Mouse (Mus musculus): ENCODE results near the gene Os9. TPM values are rescaled to one million over a fixed set of nuclear protein-coding genes. Genes with fewer than 3 reads are reported as not detected.

Os9 gene
- total RNA-seq, 4 experiments from 2014 or later, result 7.4 to 13.9 (median 10.8) TPM

- no peak for DNase-seq (ENCODE audit: low spot score in 2 of 2)
These were observed 2.5 kb downstream of the Os9 start for GRCm38 (mm10) chr10:127118470-127118869.

- DNase-seq (ENCODE audit: low spot score in 2 of 2), result no peak
These were observed 5.9 kb downstream of the Os9 start for GRCm38 (mm10) chr10:127115068-127115467.

- no peak for DNase-seq (ENCODE audit: low spot score in 2 of 2)
These were observed 6.5 kb downstream of the Os9 start for GRCm38 (mm10) chr10:127114408-127114807.

GRCm38 (mm10) chr10:127111001-127111887 lies 9.7 kb downstream of the Os9 start:
- DNase-seq (ENCODE audit: low spot score in 2 of 2), result no peak

GRCm38 (mm10) chr10:127108262-127108583 lies 12.7 kb downstream of the Os9 start:
- DNase-seq (ENCODE audit: low spot score in 2 of 2), result no peak

GRCm38 (mm10) chr10:127107563-127108261 lies 13.2 kb downstream of the Os9 start:
- no peak for DNase-seq (ENCODE audit: low spot score in 2 of 2)

- no peak for DNase-seq (ENCODE audit: low spot score in 2 of 2)
These were observed 17.3 kb downstream of the Os9 start for GRCm38 (mm10) chr10:127103631-127104030.

- no peak for DNase-seq (ENCODE audit: low spot score in 2 of 2)
These were observed 19.8 kb downstream of the Os9 start for GRCm38 (mm10) chr10:127101151-127101550.

GRCm38 (mm10) chr10:127100414-127100813 lies 20.5 kb downstream of the Os9 start:
- DNase-seq (ENCODE audit: low spot score in 2 of 2), result no peak

- DNase-seq (ENCODE audit: low spot score in 2 of 2), result no peak
These were observed 21.1 kb downstream of the Os9 start for GRCm38 (mm10) chr10:127099868-127100267.

GRCm38 (mm10) chr10:127099191-127099590 lies 21.7 kb downstream of the Os9 start:
- DNase-seq (ENCODE audit: low spot score in 2 of 2), result no peak

- DNase-seq (ENCODE audit: low spot score in 2 of 2), result no peak
These were observed 22.4 kb downstream of the Os9 start for GRCm38 (mm10) chr10:127098514-127098913.

- no peak for DNase-seq (ENCODE audit: low spot score in 2 of 2)
These were observed 26.5 kb downstream of the Os9 start for GRCm38 (mm10) chr10:127094382-127094802.

GRCm38 (mm10) chr10:127092742-127093141 lies 28.2 kb downstream of the Os9 start:
- DNase-seq (ENCODE audit: low spot score in 2 of 2), result no peak

GRCm38 (mm10) chr10:127091507-127092396 lies 29.2 kb downstream of the Os9 start:
- no peak for DNase-seq (ENCODE audit: low spot score in 2 of 2)

- no peak for DNase-seq (ENCODE audit: low spot score in 2 of 2)
These were observed 30.1 kb downstream of the Os9 start for GRCm38 (mm10) chr10:127090560-127091411.

- DNase-seq (ENCODE audit: low spot score in 2 of 2), result no peak
These were observed 35.3 kb downstream of the Os9 start for GRCm38 (mm10) chr10:127085633-127086032.

- DNase-seq (ENCODE audit: low spot score in 2 of 2), result no peak
These were observed 35.9 kb downstream of the Os9 start for GRCm38 (mm10) chr10:127085052-127085451.

- no peak for DNase-seq (ENCODE audit: low spot score in 2 of 2)
These were observed 37.0 kb downstream of the Os9 start for GRCm38 (mm10) chr10:127083915-127084306.

- no peak for DNase-seq (ENCODE audit: low spot score in 2 of 2)
These were observed 37.5 kb downstream of the Os9 start for GRCm38 (mm10) chr10:127083292-127083914.
